Mouse (Mus musculus): Measurements from ENCODE around the gene Socs5.

The Socs5 gene

GRCm38 (mm10) chr17:87108507-87109292 is 1.2 kb downstream of the Socs5 start:
- no peak for DNase-seq (ENCODE audit: low spot score)

DNA sequence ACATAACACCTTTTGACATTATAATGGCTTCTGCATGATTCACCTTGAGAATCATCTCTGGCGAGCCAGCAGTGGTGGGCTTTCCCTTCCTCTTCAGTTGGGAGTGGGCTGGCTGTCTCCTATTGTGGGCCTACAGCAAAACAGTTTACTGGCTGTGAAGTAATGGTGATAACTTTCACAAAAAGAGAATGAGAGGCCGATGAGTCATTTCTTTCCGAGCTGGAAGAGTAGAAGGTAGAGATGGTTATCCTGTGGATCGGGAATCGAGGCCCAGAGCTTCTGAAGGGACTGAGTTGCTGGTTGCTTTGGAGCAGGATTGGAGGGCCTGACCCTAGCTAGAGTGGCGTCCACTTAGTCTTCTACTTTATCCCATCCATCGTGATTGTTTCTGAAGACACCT is 2.0 kb downstream of the Socs5 start:
- no peak for DNase-seq (ENCODE audit: low spot score)

- DNase-seq (ENCODE audit: low spot score): no peak
Observed at GRCm38 (mm10) chr17:87112852-87113592, 5.5 kb downstream of the Socs5 start.

GRCm38 (mm10) chr17:87115615-87116014 is 8.1 kb downstream of the Socs5 start:
- DNase-seq (ENCODE audit: low spot score): no peak

DNA sequence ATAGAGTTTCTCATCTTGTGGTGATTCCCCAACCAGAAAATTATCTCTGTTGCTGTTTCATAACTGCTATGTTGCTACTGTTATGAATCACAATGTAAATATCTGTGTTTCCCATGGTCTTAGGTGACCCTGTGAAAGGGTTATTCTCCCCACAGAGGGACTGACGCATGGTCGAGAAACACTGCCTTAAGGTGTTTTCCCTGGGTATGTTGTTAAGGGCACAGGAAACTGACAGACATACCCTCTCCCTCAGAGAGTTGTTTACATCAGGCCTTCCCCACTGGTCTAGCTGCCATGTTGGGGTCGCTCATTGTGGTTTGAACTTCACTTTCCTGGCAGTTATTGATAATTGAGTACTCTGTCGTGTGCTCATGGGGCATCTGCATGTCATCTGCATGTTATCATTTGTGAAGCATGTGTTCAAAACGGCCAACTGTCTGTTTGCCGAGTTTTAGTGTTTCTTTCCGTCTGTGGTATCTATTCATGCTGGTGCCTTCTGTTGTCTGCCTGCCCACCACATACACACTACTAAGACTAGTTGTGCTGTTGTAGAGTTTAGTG is 11.6 kb downstream of the Socs5 start:
- no peak for DNase-seq (ENCODE audit: low spot score)

DNA sequence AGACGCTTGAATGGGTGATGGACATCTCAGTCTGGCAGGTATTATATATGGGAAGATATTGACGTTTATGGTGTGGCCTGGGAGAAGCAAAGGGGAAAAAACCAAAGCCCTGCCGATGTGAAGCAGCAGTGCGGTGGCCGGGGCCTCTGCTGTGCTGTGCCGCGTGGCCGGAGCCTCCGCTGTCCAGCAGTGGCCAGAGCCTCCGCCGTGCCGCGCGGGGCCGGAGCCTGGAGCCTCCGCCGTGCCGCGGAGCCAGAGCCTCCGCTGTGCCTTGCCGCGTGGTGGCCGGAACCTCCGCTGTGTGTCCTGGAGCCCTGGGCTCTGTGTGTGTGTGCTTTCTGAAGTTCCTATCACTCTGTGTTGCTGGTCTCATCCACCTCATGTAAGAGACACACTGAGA is 17.9 kb downstream of the Socs5 start:
- DNase-seq (ENCODE audit: low spot score): no peak

DNA sequence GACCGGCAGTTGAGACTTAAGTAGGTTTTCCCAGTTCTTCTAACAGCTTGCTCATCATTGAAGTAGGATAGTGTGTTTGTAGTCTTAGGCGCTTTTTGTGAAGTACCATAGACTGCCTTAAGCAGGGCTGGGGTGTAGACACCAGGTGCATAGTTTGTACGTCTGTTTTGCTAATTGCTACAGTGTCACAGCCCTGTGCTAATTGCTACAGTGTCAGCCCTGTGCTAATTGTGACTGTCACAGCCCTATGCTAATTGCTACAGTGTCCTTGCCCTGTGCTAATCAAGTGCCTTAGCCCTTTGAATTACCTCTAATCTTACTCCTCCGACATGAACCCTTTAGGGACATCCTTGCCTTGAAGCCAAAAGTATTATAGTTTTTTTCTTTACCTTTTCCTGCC is 24.8 kb downstream of the Socs5 start:
- DNase-seq (ENCODE audit: low spot score): no peak

GRCm38 (mm10) chr17:87133823-87134222 is 26.3 kb downstream of the Socs5 start:
- no peak for DNase-seq (ENCODE audit: low spot score)

DNA sequence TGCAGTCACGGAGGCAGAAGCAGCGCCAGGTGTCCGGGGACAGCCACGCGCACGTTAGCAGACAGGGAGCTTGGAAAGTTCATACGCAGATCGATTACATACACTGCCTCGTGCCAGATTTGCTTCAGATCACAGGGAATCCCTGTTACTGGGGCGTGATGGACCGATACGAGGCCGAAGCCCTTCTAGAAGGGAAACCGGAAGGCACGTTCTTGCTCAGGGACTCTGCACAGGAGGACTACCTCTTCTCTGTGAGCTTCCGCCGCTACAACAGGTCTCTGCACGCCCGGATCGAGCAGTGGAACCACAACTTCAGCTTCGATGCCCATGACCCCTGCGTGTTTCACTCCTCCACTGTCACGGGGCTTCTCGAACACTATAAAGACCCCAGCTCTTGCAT is 27.2 kb downstream of the Socs5 start:
- no peak for DNase-seq (ENCODE audit: low spot score)

DNA sequence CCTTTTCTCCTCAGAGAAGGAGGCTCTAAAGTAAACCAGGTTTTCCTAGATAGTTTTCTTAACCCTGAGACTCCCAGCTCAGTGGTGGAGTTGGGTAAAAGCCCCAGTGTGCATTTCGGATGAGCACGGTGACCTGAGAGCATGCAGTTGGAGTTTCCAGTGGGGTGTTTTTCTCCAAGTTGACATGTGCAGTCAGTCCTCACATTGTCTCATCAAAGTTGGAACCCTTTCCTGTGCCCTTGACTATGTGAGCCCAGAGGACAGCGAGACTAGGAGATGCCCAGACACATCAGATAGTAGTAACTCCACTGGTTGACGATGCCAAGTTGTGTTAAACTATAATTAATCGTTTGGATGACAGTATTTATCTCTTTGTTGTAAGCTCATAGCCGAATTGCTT is 28.3 kb downstream of the Socs5 start:
- DNase-seq (ENCODE audit: low spot score): no peak

- no peak for DNase-seq (ENCODE audit: low spot score)
Observed at GRCm38 (mm10) chr17:87141188-87141935, 33.9 kb downstream of the Socs5 start.

- no peak for DNase-seq (ENCODE audit: low spot score)
Observed at GRCm38 (mm10) chr17:87142271-87142670, 34.8 kb downstream of the Socs5 start.

- DNase-seq (ENCODE audit: low spot score): no peak
Observed at GRCm38 (mm10) chr17:87143186-87143585, 35.7 kb downstream of the Socs5 start.

DNA sequence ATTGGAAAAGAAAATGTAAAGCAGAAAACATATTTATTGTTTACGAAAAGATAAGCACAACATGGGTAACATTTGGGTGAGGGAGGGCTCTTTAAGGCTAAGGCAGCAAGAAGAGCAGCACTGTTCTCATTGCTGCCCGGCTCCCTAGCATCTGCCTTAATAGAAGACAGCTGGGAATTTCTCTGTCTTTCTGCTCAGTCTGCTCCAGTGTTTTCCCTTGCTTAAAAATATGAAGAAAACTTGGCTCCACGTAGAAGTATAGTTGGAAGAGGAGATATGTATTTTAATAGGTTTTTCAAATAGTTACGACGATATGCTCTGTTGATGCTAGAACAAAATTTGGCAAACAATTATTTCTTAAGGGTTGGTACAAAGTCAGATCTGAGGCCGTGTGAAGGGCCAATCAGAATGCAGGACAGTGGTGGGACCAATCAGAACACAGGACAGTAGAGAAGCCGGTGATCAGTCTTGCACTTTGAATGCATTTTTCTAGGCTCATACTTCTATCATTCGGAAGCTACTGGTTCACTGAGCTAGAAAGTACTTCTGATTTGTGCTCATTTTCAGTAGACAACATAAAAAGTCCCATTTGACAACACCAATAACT is 39.0 kb downstream of the Socs5 start:
- no peak for DNase-seq (ENCODE audit: low spot score)

GRCm38 (mm10) chr17:87149762-87150161 is 42.3 kb downstream of the Socs5 start:
- DNase-seq (ENCODE audit: low spot score): no peak

DNA sequence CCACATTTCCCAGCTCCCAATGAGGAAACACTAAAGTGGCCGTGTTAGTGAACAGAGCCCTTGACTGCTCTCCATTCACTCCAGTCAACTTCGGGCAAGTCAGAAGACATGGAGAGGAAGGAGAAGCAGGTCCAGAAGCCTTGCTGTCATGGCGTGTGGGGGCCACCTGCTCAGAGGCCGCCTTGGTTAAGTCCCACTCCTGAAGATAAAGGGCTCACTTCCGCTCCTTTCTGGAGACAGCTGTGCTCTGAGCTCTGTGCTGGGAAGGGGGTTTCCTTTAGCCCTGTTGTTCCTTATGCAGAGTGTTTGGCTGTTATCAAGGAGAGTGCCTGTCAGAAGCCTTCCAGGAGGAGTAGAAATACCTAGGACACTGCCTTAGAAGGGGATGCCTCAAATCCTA is 45.5 kb downstream of the Socs5 start:
- DNase-seq (ENCODE audit: low spot score): no peak

DNA sequence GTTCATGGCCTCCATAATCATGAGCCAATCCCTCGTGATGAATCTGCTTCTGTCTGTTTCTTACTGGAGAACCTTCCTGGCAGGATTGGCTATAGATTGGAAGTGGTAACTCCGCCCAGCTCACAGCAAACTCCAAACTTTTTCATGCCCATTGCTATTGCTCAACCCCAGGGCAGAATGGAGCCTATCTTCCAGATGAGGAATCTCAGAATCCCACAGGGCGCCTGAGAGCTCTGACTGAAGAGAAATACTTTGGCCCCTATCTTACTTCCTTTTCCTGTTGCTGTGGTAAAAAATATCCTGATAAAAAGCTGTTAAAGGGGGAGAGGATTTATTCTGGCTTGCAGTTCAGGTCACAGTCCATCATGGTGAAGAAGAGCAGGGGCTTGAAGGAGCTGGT is 48.2 kb downstream of the Socs5 start:
- no peak for DNase-seq (ENCODE audit: low spot score)

- DNase-seq (ENCODE audit: low spot score): no peak
Observed at GRCm38 (mm10) chr17:87157739-87158138, 50.3 kb downstream of the Socs5 start.

DNA sequence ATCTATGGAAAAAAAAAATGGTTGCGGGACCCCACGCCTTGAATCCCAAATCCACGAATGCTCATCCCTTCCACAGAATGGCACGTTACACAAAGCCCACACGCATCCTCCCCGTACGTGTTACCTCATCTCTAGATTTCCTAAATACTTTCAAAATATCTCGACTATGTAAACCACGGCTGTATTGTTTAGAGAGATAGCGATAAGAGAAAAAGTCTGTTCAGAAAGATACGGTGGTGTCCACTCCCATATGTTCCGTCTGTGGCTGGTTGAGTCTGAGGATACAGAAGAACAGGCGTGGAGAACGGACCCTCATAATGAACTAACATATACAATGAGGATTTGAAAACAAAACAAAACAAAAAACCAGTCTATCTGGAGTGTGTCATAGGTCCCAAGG is 51.1 kb downstream of the Socs5 start:
- no peak for DNase-seq (ENCODE audit: low spot score)

GRCm38 (mm10) chr17:87160270-87160669 is 52.8 kb downstream of the Socs5 start:
- no peak for DNase-seq (ENCODE audit: low spot score)

DNA sequence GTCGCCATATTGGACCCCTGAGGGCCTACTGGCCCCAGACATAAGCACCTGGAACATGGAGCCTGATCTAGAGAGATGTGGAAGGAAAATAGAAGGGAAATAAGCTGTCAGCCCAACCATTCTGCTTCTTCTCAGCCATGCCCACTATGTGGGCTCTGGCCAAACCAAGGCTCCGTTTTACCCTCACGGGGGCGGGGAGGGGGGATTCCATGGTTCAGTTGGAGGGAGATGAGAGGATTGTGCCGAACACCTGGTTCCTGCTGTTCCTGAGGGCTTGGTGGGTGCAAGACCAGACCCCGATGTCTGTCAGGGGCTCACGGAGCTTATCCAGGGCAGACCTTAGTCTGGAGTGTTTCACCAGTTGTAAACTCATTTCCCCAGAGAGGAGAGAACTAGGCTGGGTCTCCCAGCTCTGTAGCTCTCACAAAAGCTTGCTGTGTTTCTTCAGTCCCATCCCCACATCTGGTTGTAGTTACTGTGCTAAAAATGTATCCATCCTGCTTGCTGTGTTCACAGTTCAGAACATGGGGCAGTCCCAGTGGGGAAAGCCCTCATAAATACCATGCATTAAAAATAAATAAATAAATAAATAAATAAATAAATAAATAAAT is 56.9 kb downstream of the Socs5 start:
- no peak for DNase-seq (ENCODE audit: low spot score)

DNA sequence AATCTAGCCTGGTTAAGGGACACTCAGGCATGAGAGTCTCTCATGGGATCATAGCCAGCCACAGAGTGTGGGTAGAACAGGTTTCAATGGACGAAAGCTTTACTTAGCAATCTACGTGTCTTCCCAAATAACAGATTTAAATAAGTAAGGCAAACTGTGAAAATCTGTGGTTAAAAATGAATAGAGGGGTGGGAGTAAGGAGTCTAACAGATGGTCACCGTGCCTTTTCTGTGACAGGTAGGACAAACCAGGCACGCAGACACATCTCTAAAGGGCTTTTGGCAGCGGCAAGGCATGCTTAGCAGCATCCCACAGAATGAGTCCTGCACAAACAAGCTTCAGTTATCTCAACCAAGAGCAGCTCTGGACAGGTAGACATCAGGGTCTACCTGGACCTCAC is 59.9 kb downstream of the Socs5 start:
- no peak for DNase-seq (ENCODE audit: low spot score)
